Mouse (Mus musculus) brain, adult 10 weeks (tissue): ENCODE data around the gene Fpr-rs7. TPM values are rescaled to one million over a fixed set of nuclear protein-coding genes. Genes with fewer than 3 reads are reported as not detected.

Source experiments
- polyA plus RNA-seq: library from polyadenylated mRNA; stranded (reverse); fragments of 350-450 nt; fragmentation: Illumina TruSeq; extraction: RNeasy Lipid Tissue Mini Kit (QIAGEN cat#74804); gene quantifications from one replicate; pipeline ENCODE4 v1.2.3, GENCODE M21; 2015; ENCODE audit warnings: low read depth, low replicate concordance

The Fpr-rs7 gene
- polyA plus RNA-seq: not detected

GRCm38 (mm10) chr17:20114126-20114525 lies at the start of gene Fpr-rs7:
Gene Fpr-rs7 (minus strand): TSS chr17:20114226.

Other genes with a start within 250 kb of the Fpr-rs7 start
- not detected for gene Vmn2r104, start 65.9 kb downstream of the Fpr-rs7 start, polyA plus RNA-seq
- gene Fpr-rs6, start 68.9 kb upstream of the Fpr-rs7 start, polyA plus RNA-seq: not detected
- gene Vmn2r105, start 120.8 kb upstream of the Fpr-rs7 start, polyA plus RNA-seq: not detected
- gene Vmn2r106, start 171.3 kb upstream of the Fpr-rs7 start, polyA plus RNA-seq: not detected
- gene Vmn2r107, start 231.0 kb upstream of the Fpr-rs7 start, polyA plus RNA-seq: not detected